Mouse (Mus musculus) hindbrain, embryonic 16.5 days (tissue): ENCODE results near the gene Atp5h. TPM values are rescaled to one million over a fixed set of nuclear protein-coding genes. Genes with fewer than 3 reads are reported as not detected.
A peak's percentile ranks its signal among the peaks of the same experiment; 100 is the strongest.

Experiments
- ATAC-seq: fragments of 200-750 bp; cut with Nextera tagmentation; 2 replicates; pipeline ENCODE4 v1.8.0; 2017; ENCODE audit warnings: moderate TSS enrichment, moderate library complexity
- H3K27ac ChIP-seq: fragments of 300-500 bp; sonication (generic); 2 replicates; pipeline ENCODE4 v1.5.1; 2014; ENCODE audit warnings: low read depth, mild to moderate bottlenecking, control low read depth, low read length, moderate library complexity
- H3K27me3 ChIP-seq: fragments of 300-500 bp; sonication (generic); replicated peaks from 2 replicates; pipeline ENCODE4 v1.6.1; 2014; ENCODE audit warnings: low read length; ENCODE audit not compliant: control insufficient read depth, insufficient read depth
- H3K36me3 ChIP-seq: fragments of 300-500 bp; sonication (generic); 2 replicates; pipeline ENCODE4 v1.6.1; 2014; ENCODE audit warnings: mild to moderate bottlenecking, low read length, moderate library complexity, mixed read lengths; ENCODE audit not compliant: control insufficient read depth, insufficient read depth
- H3K4me1 ChIP-seq: fragments of 300-500 bp; sonication (generic); 2 replicates; pipeline ENCODE4 v1.6.1; 2014; ENCODE audit warnings: low read depth, low read length; ENCODE audit not compliant: control insufficient read depth, insufficient read depth
- H3K4me2 ChIP-seq: fragments of 300-500 bp; sonication (generic); 2 replicates; pipeline ENCODE4 v1.6.1; 2014; ENCODE audit warnings: mild to moderate bottlenecking, low read length, control low read depth, moderate library complexity
- H3K4me3 ChIP-seq: fragments of 300-500 bp; sonication (generic); 2 replicates; pipeline ENCODE4 v1.5.1; 2014; ENCODE audit warnings: mild to moderate bottlenecking, low read length, control low read depth, moderate library complexity
- H3K9ac ChIP-seq: fragments of 300-500 bp; sonication (generic); 2 replicates; pipeline ENCODE4 v1.6.1; 2014; ENCODE audit warnings: low read depth, mild to moderate bottlenecking, control low read depth, low read length, moderate library complexity
- H3K9me3 ChIP-seq: fragments of 300-500 bp; sonication (generic); 2 replicates; pipeline ENCODE4 v1.6.1; 2014; ENCODE audit warnings: mild to moderate bottlenecking, low read length, moderate library complexity; ENCODE audit not compliant: control insufficient read depth
- WGBS: fragments of 180-500 bp; shearing (Covaris S2); extraction: QIAGEN DNeasy Blood & Tissue Kit; methylation state at CpG from one replicate; pipeline ENCODE4 v1.1.7; 2014; 5-methylcytosine and 5-hydroxymethylcytosine counted together
- polyA plus RNA-seq: library from polyadenylated mRNA; unstranded; fragments of >200 nt; fragmentation: Nextera tagmentation; extraction: Ambion mirVana; gene quantifications from 2 replicates; pipeline ENCODE4 v1.2.1, GENCODE M21; 2015

Gene Atp5h
- polyA plus RNA-seq, 1 experiment from 2014 or later = 923 TPM

GRCm38 (mm10) chr11:115376722-115377121, 43.0 kb downstream of the Atp5h start:
- Histone ChIP-seq H3K4me1 (peaks cover 14% of the 10 kb centered on the region), H3K9me3 (no peaks in the 10 kb centered on the region), H3K36me3 (no peaks in the 10 kb centered on the region), H3K27ac (no peak overlapping the region), H3K27me3 (peaks cover 4% of the 10 kb centered on the region), H3K4me2 (no peak overlapping the region), H3K4me3 (no peak overlapping the region), H3K9ac (no peak overlapping the region)
- WGBS = 67% methylated on average over 7 of the region's 7 CpGs
- no peak for ATAC-seq

- 65% methylated on average over 12 of the region's 12 CpGs for WGBS
- H3K36me3 ChIP-seq = no peaks in the 10 kb centered on the region
- H3K27me3 ChIP-seq = peaks cover 4% of the 10 kb centered on the region
- peak overlapping the region; percentile 76 for H3K27ac ChIP-seq
- peak overlapping the region; percentile 75 for H3K4me2 ChIP-seq
- ATAC-seq = peak; percentile 19; the same call in 1 of the 2 replicates
- H3K9ac ChIP-seq = peak overlapping the region; percentile 71
- peaks cover 12% of the 10 kb centered on the region for H3K4me1 ChIP-seq
- peak overlapping the region; percentile 46 for H3K4me3 ChIP-seq
- H3K9me3 ChIP-seq = no peaks in the 10 kb centered on the region
These were observed 44.9 kb downstream of the Atp5h start for GRCm38 (mm10) chr11:115374695-115375425.

- H3K27me3 ChIP-seq = peaks cover 4% of the 10 kb centered on the region
- peak overlapping the region; percentile 71 for H3K9ac ChIP-seq
- WGBS = under 1% methylated on average over 28 of the region's 30 CpGs
- H3K4me1 ChIP-seq = peaks cover 12% of the 10 kb centered on the region
- H3K9me3 ChIP-seq = no peaks in the 10 kb centered on the region
- H3K4me2 ChIP-seq = peak overlapping the region; percentile 75
- peak; percentile 86 for ATAC-seq
- H3K4me3 ChIP-seq = peak overlapping the region; percentile 46
- no peaks in the 10 kb centered on the region for H3K36me3 ChIP-seq
- peak overlapping the region; percentile 76 for H3K27ac ChIP-seq
These were observed 45.7 kb downstream of the Atp5h start for GRCm38 (mm10) chr11:115373805-115374694.

GRCm38 (mm10) chr11:115372737-115373136, 47.0 kb downstream of the Atp5h start:
- peaks cover 12% of the 10 kb centered on the region for H3K4me1 ChIP-seq
- H3K27me3 ChIP-seq = peaks cover 4% of the 10 kb centered on the region
- ATAC-seq = no peak
- H3K9me3 ChIP-seq = no peaks in the 10 kb centered on the region
- H3K4me2 ChIP-seq = no peak overlapping the region
- H3K27ac ChIP-seq = no peak overlapping the region
- WGBS = 49% methylated on average over 2 of the region's 2 CpGs
- no peaks in the 10 kb centered on the region for H3K36me3 ChIP-seq
- H3K9ac ChIP-seq = no peak overlapping the region
- H3K4me3 ChIP-seq = no peak overlapping the region

- H3K9me3 ChIP-seq = no peaks in the 10 kb centered on the region
- no peak for ATAC-seq
- no peak overlapping the region for H3K4me2 ChIP-seq
- H3K27me3 ChIP-seq = peaks cover 4% of the 10 kb centered on the region
- H3K9ac ChIP-seq = no peak overlapping the region
- no peak overlapping the region for H3K4me3 ChIP-seq
- WGBS = 74% methylated on average over 1 of the region's 1 CpGs
- no peaks in the 10 kb centered on the region for H3K36me3 ChIP-seq
- H3K4me1 ChIP-seq = peaks cover 12% of the 10 kb centered on the region
- no peak overlapping the region for H3K27ac ChIP-seq
These were observed 47.7 kb downstream of the Atp5h start for GRCm38 (mm10) chr11:115372015-115372414.

- no peak overlapping the region for H3K27ac ChIP-seq
- H3K4me3 ChIP-seq = no peak overlapping the region
- H3K4me2 ChIP-seq = no peak overlapping the region
- ATAC-seq = no peak
- H3K9me3 ChIP-seq = no peaks in the 10 kb centered on the region
- H3K9ac ChIP-seq = no peak overlapping the region
- peaks cover 16% of the 10 kb centered on the region for H3K4me1 ChIP-seq
- H3K27me3 ChIP-seq = peaks cover 4% of the 10 kb centered on the region
- H3K36me3 ChIP-seq = no peaks in the 10 kb centered on the region
- 56% methylated on average over 8 of the region's 8 CpGs for WGBS
These were observed 48.4 kb downstream of the Atp5h start for GRCm38 (mm10) chr11:115371354-115371753.

GRCm38 (mm10) chr11:115370368-115370767, 49.4 kb downstream of the Atp5h start:
- WGBS = 52% methylated on average over 7 of the region's 7 CpGs
- Histone ChIP-seq H3K27me3 (no peaks in the 10 kb centered on the region), H3K36me3 (no peaks in the 10 kb centered on the region), H3K4me1 (peaks cover 26% of the 10 kb centered on the region), H3K9me3 (no peaks in the 10 kb centered on the region), H3K4me2 (no peak overlapping the region), H3K4me3 (no peak overlapping the region), H3K27ac (no peak overlapping the region), H3K9ac (no peak overlapping the region)
- ATAC-seq = no peak

- Histone ChIP-seq H3K9me3 (no peaks in the 10 kb centered on the region), H3K36me3 (no peaks in the 10 kb centered on the region), H3K9ac (peak within 1 kb of the TSS; percentile 88), H3K4me1 (peaks cover 18% of the 10 kb centered on the region), H3K27me3 (no peaks in the 10 kb centered on the region), H3K27ac (peak within 1 kb of the TSS; percentile 90), H3K4me3 (peak within 1 kb of the TSS; percentile 78), H3K4me2 (peak within 1 kb of the TSS; percentile 86)
- ATAC-seq = peak; percentile 81
- under 1% methylated on average over 32 of the region's 39 CpGs for WGBS
These were observed 52.3 kb downstream of the Atp5h start, which contains the start of gene Hid1 for GRCm38 (mm10) chr11:115367395-115367944. Gene Hid1 (minus strand): TSS chr11:115367756.
